Mouse (Mus musculus) neural tube, embryonic 15.5 days (tissue): ENCODE data around the gene Spdye4a. TPM values are rescaled to one million over a fixed set of nuclear protein-coding genes. Genes with fewer than 3 reads are reported as not detected.

Experiments used
- ATAC-seq: fragments of 200-750 bp; cut with Nextera tagmentation; 2 replicates; pipeline ENCODE4 v1.8.0; 2017; ENCODE audit warnings: mild to moderate bottlenecking, moderate TSS enrichment, moderate library complexity; ENCODE audit not compliant: low FRiP score
- H3K27ac ChIP-seq: fragments of 300-500 bp; sonication (generic); replicated peaks from 2 replicates; pipeline ENCODE4 v1.5.1; 2015; ENCODE audit warnings: mild to moderate bottlenecking, inconsistent platforms
- H3K27me3 ChIP-seq: fragments of 300-500 bp; sonication (generic); replicated peaks from 2 replicates; pipeline ENCODE4 v1.6.1; 2015; ENCODE audit warnings: inconsistent platforms
- H3K36me3 ChIP-seq: fragments of 300-500 bp; sonication (generic); 2 replicates; pipeline ENCODE4 v1.6.1; 2015; ENCODE audit warnings: inconsistent platforms
- H3K4me1 ChIP-seq: fragments of 300-500 bp; sonication (generic); 2 replicates; pipeline ENCODE4 v1.6.1; 2015; ENCODE audit warnings: inconsistent platforms
- H3K4me2 ChIP-seq: fragments of 300-500 bp; sonication (generic); 2 replicates; pipeline ENCODE4 v1.6.1; 2015; ENCODE audit warnings: inconsistent platforms, mild to moderate bottlenecking, moderate library complexity
- H3K4me3 ChIP-seq: fragments of 300-500 bp; sonication (generic); replicated peaks from 2 replicates; pipeline ENCODE4 v1.5.1; 2015; ENCODE audit warnings: mild to moderate bottlenecking, inconsistent platforms
- H3K9ac ChIP-seq: fragments of 300-500 bp; sonication (generic); replicated peaks from 2 replicates; pipeline ENCODE4 v1.6.1; 2015; ENCODE audit warnings: mild to moderate bottlenecking, inconsistent platforms
- H3K9me3 ChIP-seq: fragments of 300-500 bp; sonication (generic); replicated peaks from 2 replicates; pipeline ENCODE4 v1.6.1; 2016; ENCODE audit warnings: inconsistent platforms
- WGBS: fragments of 180-500 bp; shearing (Covaris S2); methylation state at CpG from one replicate; pipeline ENCODE4 v1.1.7; 2015; ENCODE audit warnings: mixed read lengths; 5-methylcytosine and 5-hydroxymethylcytosine counted together
- polyA plus RNA-seq: library from polyadenylated mRNA; unstranded; fragments of >200 nt; fragmentation: Nextera tagmentation; extraction: Ambion mirVana; gene quantifications from 2 replicates; pipeline ENCODE4 v1.2.1, GENCODE M21; 2015

The Spdye4a gene
- polyA plus RNA-seq, 1 experiment from 2014 or later = not detected

DNA sequence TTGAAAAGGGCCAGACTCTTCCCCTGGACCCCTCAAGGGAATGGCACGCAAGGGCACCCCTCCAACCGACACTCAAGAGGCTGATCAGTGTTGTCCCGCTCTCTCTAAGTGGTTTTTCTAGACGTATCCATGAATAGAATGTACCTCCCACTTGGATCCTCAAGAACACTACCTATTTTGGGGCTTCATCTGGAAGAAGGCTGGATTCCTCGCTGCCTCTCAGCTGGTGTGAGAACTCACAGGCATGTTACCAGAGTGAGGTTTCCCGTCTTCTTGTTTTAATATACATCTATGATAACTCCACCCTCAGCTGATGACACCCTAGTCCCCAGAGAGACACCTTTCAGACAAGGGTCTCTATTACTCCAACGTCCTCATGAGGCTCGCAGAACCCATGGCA lies 34.9 kb upstream of the Spdye4a start:
- H3K4me3 ChIP-seq = no peak overlapping the region
- no peak for ATAC-seq
- H3K27ac ChIP-seq = no peak overlapping the region
- H3K36me3 ChIP-seq = peaks cover 71% of the 10 kb centered on the region
- H3K4me2 ChIP-seq = no peak overlapping the region
- WGBS = 95% methylated on average over 8 of the region's 8 CpGs
- H3K9ac ChIP-seq = no peak overlapping the region
- peaks cover 31% of the 10 kb centered on the region for H3K27me3 ChIP-seq
- H3K4me1 ChIP-seq = peaks cover 4% of the 10 kb centered on the region; the same call in 1 of the 2 replicates
- H3K9me3 ChIP-seq = no peaks in the 10 kb centered on the region

DNA sequence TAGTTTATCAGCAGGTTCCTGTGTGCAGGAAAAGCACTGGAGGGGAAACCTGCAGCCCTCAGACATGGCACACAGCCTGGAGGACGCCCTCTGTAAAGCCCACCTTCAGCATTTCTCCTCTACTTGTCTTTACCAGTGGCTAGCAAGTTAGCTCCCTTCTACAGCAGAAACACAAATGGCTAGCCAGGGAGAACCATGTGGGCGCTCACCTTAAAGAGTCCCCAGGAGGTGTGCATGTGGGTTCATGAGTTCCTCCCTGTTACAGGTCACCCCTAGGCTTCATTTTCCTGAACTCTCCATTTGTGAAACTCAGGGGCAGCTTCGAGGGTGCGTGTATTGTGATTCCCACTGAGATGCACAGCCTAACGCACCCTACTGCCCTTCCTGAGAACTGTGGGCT lies 29.1 kb upstream of the Spdye4a start:
- Histone ChIP-seq H3K9ac (no peak overlapping the region), H3K36me3 (peaks cover 80% of the 10 kb centered on the region), H3K27me3 (peaks cover 80% of the 10 kb centered on the region), H3K9me3 (no peaks in the 10 kb centered on the region), H3K4me1 (peaks cover 19% of the 10 kb centered on the region), H3K4me2 (no peak overlapping the region), H3K4me3 (no peak overlapping the region), H3K27ac (no peak overlapping the region)
- no peak for ATAC-seq
- 87% methylated on average over 5 of the region's 5 CpGs for WGBS

DNA sequence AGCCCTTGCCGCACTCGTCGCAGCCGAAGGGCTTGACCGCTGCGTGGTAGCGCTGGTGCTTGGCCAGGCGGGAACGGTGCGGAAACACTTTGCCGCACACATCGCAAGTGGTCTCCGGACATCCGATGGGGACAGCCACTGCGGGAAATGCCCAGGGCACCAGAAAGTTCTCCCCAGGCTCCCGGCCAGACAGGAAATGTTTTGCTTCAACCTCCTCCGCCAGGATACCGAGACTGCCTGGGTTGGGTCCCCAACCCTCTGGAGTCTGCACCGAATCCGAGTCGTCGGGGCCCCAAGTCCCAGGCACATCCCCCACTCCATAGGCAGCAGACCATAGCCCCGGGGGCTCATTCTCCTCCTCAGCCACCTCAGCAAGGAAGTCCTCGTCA lies 28.4 kb upstream of the Spdye4a start:
- Histone ChIP-seq H3K36me3 (peaks cover 73% of the 10 kb centered on the region), H3K27me3 (peaks cover 80% of the 10 kb centered on the region), H3K4me2 (no peak overlapping the region)

DNA sequence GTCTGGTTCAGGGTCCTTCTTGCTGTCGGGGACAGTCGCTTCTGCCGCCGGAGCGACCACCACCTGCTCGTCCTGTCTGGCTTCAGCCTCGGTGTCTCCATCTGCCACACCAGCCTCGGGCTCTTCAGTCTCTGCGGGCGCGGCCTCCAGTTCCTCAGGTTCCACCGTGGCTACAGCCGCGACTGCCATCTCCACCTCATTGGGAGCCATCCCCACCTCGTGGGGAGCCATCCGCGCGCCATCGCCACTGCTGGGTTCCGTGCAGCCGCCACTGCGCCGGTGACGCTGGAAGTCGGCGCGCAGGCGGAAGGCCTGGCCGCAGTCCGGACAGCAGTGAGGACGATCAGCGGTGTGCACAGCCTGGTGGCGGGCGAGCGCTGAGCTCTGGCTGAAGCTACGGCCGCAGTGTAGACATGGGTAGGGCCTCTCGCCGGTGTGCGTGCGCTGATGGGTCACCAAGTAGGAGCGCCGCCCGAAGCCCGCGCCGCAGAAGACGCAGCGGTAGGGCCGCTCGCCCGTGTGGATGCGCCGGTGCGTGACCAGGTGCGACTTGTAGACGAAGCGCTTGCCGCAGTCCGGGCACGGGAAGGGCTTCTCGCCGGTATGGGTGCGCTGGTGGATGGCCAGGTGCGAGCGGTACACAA lies 27.9 kb upstream of the Spdye4a start:
- H3K4me1 ChIP-seq = peaks cover 19% of the 10 kb centered on the region
- H3K4me2 ChIP-seq = peak overlapping the region; percentile 55; the same call in 1 of the 2 replicates
- no peaks in the 10 kb centered on the region for H3K9me3 ChIP-seq
- whole genome bisulfite sequencing = 21% methylated on average over 66 of the region's 66 CpGs
- H3K4me3 ChIP-seq = peak overlapping the region; percentile 25; the same call in 1 of the 2 replicates
- H3K27me3 ChIP-seq = peaks cover 77% of the 10 kb centered on the region
- no peak overlapping the region for H3K9ac ChIP-seq
- no peak for ATAC-seq
- H3K36me3 ChIP-seq = peaks cover 72% of the 10 kb centered on the region
- no peak overlapping the region for H3K27ac ChIP-seq

More for the DNA sequence above, 28.4 kb upstream of the Spdye4a start:
- H3K27ac ChIP-seq = no peak overlapping the region
- no peak for ATAC-seq
- H3K4me3 ChIP-seq = no peak overlapping the region
- peaks cover 19% of the 10 kb centered on the region for H3K4me1 ChIP-seq
- H3K9ac ChIP-seq = no peak overlapping the region
- H3K9me3 ChIP-seq = no peaks in the 10 kb centered on the region
- 31% methylated on average over 24 of the region's 24 CpGs for WGBS

DNA sequence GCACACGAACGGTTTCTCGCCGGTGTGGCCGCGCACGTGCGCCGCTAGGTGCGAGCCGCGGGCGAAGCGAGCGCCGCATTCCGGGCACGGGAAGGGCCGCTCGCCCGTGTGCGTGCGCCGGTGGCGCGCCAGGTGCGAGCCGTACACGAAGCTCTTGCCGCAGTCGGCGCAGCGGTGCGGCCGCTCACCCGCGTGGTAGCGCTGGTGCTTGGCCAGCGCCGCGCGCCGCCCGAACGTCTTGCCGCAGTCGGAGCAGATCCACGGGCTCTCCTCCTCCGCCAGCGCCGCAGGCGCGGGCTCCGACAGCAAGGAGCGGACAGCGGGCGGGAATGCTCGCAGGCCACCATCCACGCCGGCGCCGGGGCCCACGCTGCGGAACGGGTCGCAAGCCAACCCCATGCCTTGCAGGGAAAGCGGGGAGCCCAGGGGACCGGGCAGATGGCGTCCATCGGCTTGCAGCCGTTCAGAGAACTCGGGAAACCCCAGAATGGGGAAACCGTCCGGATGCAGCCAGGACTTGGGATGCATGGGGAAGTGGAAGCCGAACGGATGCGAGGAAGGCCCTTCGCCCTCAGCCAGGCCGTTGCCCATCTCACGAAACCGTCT lies 27.3 kb upstream of the Spdye4a start:
- peak overlapping the region; percentile 55 for H3K4me2 ChIP-seq
- no peak overlapping the region; the same call in 1 of the 2 replicates for H3K27ac ChIP-seq
- peak overlapping the region; percentile 25 for H3K4me3 ChIP-seq
- WGBS = 7% methylated on average over 76 of the region's 81 CpGs
- peaks cover 73% of the 10 kb centered on the region for H3K27me3 ChIP-seq
- H3K4me1 ChIP-seq = peaks cover 19% of the 10 kb centered on the region
- peaks cover 70% of the 10 kb centered on the region for H3K36me3 ChIP-seq
- H3K9me3 ChIP-seq = no peaks in the 10 kb centered on the region
- H3K9ac ChIP-seq = 0 out of 2 replicates have a peak overlapping the region, but pooled peaks have one; percentile 10
- ATAC-seq = peak; percentile 39; the same call in 1 of the 2 replicates

DNA sequence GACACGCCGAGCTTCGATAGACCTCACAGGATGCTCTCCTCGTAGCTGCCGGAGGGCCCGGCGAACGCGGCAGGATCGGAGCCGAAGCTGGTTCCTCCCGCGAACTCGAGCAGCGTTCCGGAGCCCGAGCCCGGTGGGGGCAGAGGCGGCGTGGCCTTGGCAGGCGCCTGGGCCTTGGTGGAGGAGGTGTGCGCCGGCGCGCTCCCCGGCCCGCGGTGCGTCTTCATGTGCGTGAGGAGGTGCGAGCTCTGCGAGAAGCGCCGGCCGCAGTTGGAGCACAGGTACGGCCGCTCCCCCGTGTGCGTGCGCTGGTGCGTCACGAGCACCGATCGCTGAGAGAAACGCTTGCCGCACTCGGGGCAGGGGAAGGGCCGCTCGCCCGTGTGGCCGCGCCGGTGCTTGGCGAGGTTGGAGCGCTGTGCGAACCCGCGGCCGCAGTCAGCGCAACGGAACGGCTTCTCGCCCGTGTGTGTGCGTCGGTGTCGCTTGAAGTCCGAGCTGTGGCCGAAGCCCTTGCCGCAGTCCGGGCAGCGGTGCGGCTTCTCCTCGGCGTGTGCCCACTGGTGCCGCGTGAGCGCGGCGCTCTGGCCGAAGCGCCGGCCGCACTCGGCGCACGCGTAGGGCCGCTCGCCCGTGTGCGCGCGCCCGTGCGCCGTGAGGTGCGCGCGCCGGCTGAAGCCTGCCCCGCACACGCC lies 26.6 kb upstream of the Spdye4a start:
- Histone ChIP-seq H3K9me3 (no peaks in the 10 kb centered on the region), H3K27ac (no peak overlapping the region), H3K9ac (no peak overlapping the region), H3K36me3 (peaks cover 70% of the 10 kb centered on the region), H3K4me2 (peak overlapping the region; percentile 55), H3K4me3 (peak overlapping the region; percentile 25), H3K27me3 (peaks cover 67% of the 10 kb centered on the region), H3K4me1 (peaks cover 19% of the 10 kb centered on the region)
- ATAC-seq = peak; percentile 15; the same call in 1 of the 2 replicates
- 8% methylated on average over 102 of the region's 103 CpGs for WGBS

DNA sequence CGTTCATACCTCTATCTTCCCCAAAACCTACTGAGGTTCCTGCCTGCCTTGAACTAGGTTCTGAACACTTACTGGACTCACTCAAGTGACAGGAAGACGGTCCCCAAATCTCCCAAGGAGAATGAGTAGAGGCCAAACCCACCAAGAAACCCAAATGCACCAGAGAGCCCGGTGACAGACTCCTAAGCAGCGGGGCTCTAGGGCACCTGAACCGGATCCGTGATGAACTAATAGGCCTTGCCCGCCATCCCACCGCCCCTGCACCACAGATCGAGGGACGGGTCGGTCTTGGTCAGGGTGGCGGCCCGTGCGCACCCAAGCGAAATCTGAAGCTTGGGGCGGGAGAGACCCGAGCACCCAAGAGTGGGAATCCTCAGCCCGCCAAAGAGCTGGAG lies 26.1 kb upstream of the Spdye4a start:
- no peak for ATAC-seq
- no peak overlapping the region for H3K4me2 ChIP-seq
- WGBS = 44% methylated on average over 18 of the region's 18 CpGs
- H3K9ac ChIP-seq = no peak overlapping the region
- H3K4me3 ChIP-seq = no peak overlapping the region
- peaks cover 71% of the 10 kb centered on the region for H3K36me3 ChIP-seq
- peaks cover 19% of the 10 kb centered on the region for H3K4me1 ChIP-seq
- no peak overlapping the region for H3K27ac ChIP-seq
- H3K9me3 ChIP-seq = no peaks in the 10 kb centered on the region
- H3K27me3 ChIP-seq = peaks cover 61% of the 10 kb centered on the region

DNA sequence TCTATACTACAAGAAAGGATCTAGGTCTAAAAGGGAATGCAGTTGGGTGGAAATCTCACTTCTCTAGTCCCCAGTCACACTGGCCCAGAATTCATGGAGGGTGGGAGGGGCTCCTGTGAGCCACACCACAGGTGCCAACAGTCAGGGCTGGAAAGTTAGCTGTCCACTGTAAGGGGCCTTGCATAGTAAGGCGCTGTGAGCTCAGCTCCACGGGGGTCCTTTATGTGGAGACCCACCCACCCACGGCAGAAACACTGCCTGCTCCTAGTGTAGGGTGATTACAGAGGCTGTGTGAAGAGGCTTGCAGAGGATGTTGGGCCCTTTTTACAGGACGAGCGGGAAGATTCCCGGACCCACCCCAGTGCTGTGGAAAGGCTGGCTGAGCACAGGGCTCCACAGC lies 25.3 kb upstream of the Spdye4a start:
- Histone ChIP-seq H3K36me3 (peaks cover 75% of the 10 kb centered on the region), H3K4me2 (no peak overlapping the region), H3K4me1 (peaks cover 19% of the 10 kb centered on the region), H3K9ac (no peak overlapping the region), H3K27ac (no peak overlapping the region), H3K9me3 (no peaks in the 10 kb centered on the region), H3K27me3 (peaks cover 54% of the 10 kb centered on the region), H3K4me3 (no peak overlapping the region)
- WGBS = 57% methylated on average over 6 of the region's 6 CpGs
- ATAC-seq = no peak

DNA sequence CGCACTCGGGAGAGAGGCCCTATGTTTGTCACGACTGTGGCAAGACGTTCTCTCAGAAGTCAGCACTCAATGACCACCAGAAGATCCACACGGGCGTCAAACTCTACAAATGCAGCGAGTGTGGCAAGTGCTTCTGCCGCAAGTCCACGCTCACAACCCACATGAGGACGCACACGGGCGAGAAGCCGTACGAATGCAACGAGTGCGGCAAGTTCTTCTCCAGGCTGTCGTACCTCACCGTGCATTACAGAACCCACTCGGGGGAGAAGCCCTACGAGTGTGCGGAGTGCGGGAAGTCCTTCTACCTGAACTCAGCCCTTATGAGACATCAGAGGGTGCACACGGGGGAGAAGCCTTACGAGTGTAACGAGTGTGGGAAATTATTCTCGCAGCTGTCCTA lies 18.2 kb upstream of the Spdye4a start:
- no peak for ATAC-seq

DNA sequence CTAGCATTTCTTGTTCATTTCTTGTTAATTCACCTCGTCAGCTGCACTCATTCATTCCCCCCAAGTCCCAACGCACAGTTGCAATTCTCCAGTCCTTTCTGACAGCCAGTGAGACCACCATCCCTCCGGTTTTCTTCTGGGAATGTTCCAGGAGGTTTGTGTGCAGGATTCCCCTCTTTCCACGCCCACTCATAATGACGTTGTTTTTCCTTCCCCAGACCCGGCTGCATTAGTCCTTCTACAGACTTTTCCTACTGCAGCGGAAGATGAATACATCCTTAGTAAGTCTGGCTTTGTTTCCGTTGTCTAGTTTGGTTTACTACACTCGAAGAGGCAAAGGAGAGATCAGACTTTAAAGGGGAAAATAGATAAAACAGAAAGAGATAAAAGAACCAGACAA lies 9.3 kb upstream of the Spdye4a start:
- H3K27me3 ChIP-seq = no peaks in the 10 kb centered on the region
- WGBS = 48% methylated on average over 9 of the region's 9 CpGs
- ATAC-seq = no peak
- no peaks in the 10 kb centered on the region for H3K9me3 ChIP-seq
- H3K4me2 ChIP-seq = peak overlapping the region; percentile 83
- peaks cover 28% of the 10 kb centered on the region for H3K36me3 ChIP-seq
- H3K4me3 ChIP-seq = peak overlapping the region; percentile 98
- H3K4me1 ChIP-seq = peaks cover 24% of the 10 kb centered on the region
- H3K27ac ChIP-seq = 0 out of 2 replicates have a peak overlapping the region, but pooled peaks have one; percentile 99
- peak overlapping the region; percentile 100 for H3K9ac ChIP-seq

More for the DNA sequence above, 18.2 kb upstream of the Spdye4a start:
- H3K27me3 ChIP-seq = no peaks in the 10 kb centered on the region
- no peak overlapping the region for H3K27ac ChIP-seq
- H3K4me2 ChIP-seq = no peak overlapping the region
- 98% methylated on average over 26 of the region's 26 CpGs for WGBS
- H3K36me3 ChIP-seq = peaks cover 95% of the 10 kb centered on the region
- no peak overlapping the region for H3K4me3 ChIP-seq
- H3K9me3 ChIP-seq = no peaks in the 10 kb centered on the region
- H3K9ac ChIP-seq = no peak overlapping the region
- no peaks in the 10 kb centered on the region for H3K4me1 ChIP-seq

DNA sequence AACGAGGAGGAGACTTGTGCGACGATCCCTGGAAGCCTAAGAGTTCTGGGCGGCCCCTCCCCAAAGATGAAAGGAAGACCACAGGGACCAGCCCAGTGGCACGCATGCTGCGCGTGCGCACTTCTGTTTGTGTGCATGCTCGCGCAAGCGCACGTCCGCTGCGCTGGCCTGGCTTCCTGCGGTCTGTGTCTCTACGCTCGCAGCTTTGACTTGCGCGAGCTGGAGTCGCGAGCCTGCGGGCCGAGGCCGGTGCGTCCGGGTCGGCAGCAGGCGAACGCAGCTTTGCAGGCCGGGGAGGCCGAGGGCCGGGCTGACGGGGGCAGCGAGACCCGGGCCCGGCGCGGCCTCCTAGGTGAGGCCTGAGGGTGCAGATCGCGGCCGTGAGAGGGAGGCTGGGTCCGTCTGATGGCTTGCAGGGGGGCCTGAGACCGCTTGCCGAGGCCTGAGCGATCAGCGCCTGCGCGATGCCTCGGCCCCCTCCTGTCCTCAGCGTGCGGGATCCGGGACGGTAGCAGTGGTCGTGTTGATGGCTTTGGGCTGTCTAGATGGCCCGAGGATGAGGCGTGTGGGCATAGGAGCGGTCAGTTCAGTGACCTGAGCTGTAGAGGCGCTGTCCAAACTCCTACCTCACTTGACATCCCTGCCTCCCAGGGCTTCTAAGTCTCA lies 8.5 kb upstream of the Spdye4a start, which contains the start of gene Zfp12:
Gene Zfp12, plus strand, starts transcription at position 136 of the 666 bp plus-strand sequence.
- Histone ChIP-seq H3K4me1 (peaks cover 24% of the 10 kb centered on the region), H3K4me3 (peak within 1 kb of the TSS; percentile 98), H3K9ac (peak within 1 kb of the TSS; percentile 100), H3K27ac (peak within 1 kb of the TSS; percentile 99), H3K36me3 (peaks cover 19% of the 10 kb centered on the region), H3K4me2 (peak within 1 kb of the TSS; percentile 83), H3K9me3 (no peaks in the 10 kb centered on the region), H3K27me3 (no peaks in the 10 kb centered on the region)
- ATAC-seq = peak; percentile 99
- under 1% methylated on average over 58 of the region's 58 CpGs for WGBS
